Mouse (Mus musculus) frontal cortex, adult (tissue): ENCODE measurements at regions not wholly inside any gene's neighbourhood (a gene's known extent, or its start where the extent isn't known, plus 50 kb on each side); places are given as distances from the start of the nearest gene placed in this dataset.

ENCODE experiments used
- ATAC-seq: cut with Nextera tagmentation; 2 replicates; pipeline ENCODE4 v1.9.2; 2017; ENCODE audit warnings: mild to moderate bottlenecking, moderate library complexity, mixed read lengths; ENCODE audit not compliant: low TSS enrichment

- ATAC-seq = peak; percentile 54
Measured at GRCm38 (mm10) chr9:14173631-14174323, 101.1 kb upstream of the Sesn3 start.

GRCm38 (mm10) chr9:14174324-14175040, 100.4 kb upstream of the Sesn3 start:
- peak; percentile 72 for ATAC-seq

- peak; percentile 72 for ATAC-seq
Measured at GRCm38 (mm10) chr9:14175041-14175881, 99.6 kb upstream of the Sesn3 start.

- no peak for ATAC-seq
Measured at GRCm38 (mm10) chr9:14179777-14180176, 95.1 kb upstream of the Sesn3 start.

GRCm38 (mm10) chr9:14184261-14184660, 90.6 kb upstream of the Sesn3 start:
- no peak for ATAC-seq

GRCm38 (mm10) chr9:14185681-14186080, 89.2 kb upstream of the Sesn3 start:
- ATAC-seq = no peak

- no peak for ATAC-seq
Measured at GRCm38 (mm10) chr9:14187753-14188152, 87.1 kb upstream of the Sesn3 start.

- no peak for ATAC-seq
Measured at GRCm38 (mm10) chr9:14188504-14188903, 86.4 kb upstream of the Sesn3 start.

- no peak for ATAC-seq
Measured at GRCm38 (mm10) chr9:14190660-14191059, 84.2 kb upstream of the Sesn3 start.

- ATAC-seq = peak; percentile 86
Measured at GRCm38 (mm10) chr9:14194748-14195147, 80.1 kb upstream of the Sesn3 start.

GRCm38 (mm10) chr9:14199116-14199515, 75.8 kb upstream of the Sesn3 start:
- no peak for ATAC-seq

GRCm38 (mm10) chr9:14199983-14200700, 74.7 kb upstream of the Sesn3 start:
- ATAC-seq = peak; percentile 62

- ATAC-seq = no peak
Measured at GRCm38 (mm10) chr9:14200852-14201251, 74.0 kb upstream of the Sesn3 start.

GRCm38 (mm10) chr9:14202551-14203306, 72.1 kb upstream of the Sesn3 start:
- no peak for ATAC-seq

GRCm38 (mm10) chr9:14203307-14203695, 71.6 kb upstream of the Sesn3 start:
- ATAC-seq = no peak

- ATAC-seq = no peak
Measured at GRCm38 (mm10) chr9:14203768-14204416, 71.0 kb upstream of the Sesn3 start.

- ATAC-seq = no peak
Measured at GRCm38 (mm10) chr9:14204817-14205216, 70.0 kb upstream of the Sesn3 start.

- ATAC-seq = peak; percentile 71
Measured at GRCm38 (mm10) chr9:14206838-14207560, 67.9 kb upstream of the Sesn3 start.

- peak; percentile 89 for ATAC-seq
Measured at GRCm38 (mm10) chr9:14207561-14207936, 67.3 kb upstream of the Sesn3 start.

GRCm38 (mm10) chr9:14213283-14213682, 61.6 kb upstream of the Sesn3 start:
- ATAC-seq = peak; percentile 90
